In genomic region chr2:180395279-180396034, GRCm38 (mm10) we compare ENCODE assay signal across 17 mouse cellular contexts.
DNase-seq lines count a peak whose midpoint lies in the region; ATAC-seq and TF ChIP-seq lines count a peak whose summit lies in the region.
"Had no signal": no experiment of that assay in that cellular context is flagged by ENCODE, and none has a peak within 500 bp of the region (broad histone marks: within the 10 kb centered on the region; RNA-seq: fewer than 3 reads in every experiment).

No protein-coding gene starts in this region.

- WGBS in heart, embryonic 11.5 days (ENCODE audit: insufficient replicate concordance): 49% methylated on average over 11 of the region's 11 CpGs
- WGBS in heart, embryonic 14.5 days: 30% methylated on average over 11 of the region's 11 CpGs
- WGBS in heart, embryonic 15.5 days: 28% methylated on average over 11 of the region's 11 CpGs
- WGBS in hindbrain, postnatal 0 days: 51% methylated on average over 11 of the region's 11 CpGs

- H3ac ChIP-seq in myocyte (ENCODE audit: control insufficient read depth, insufficient read length): no peak overlapping the region

- no peak for DNase-seq in heart, adult 9 months (ENCODE audit: low spot score in 2 of 2)
- no peak for DNase-seq in urinary bladder, adult 18-20 months (ENCODE audit: low spot score in 2 of 2)
- no peak for DNase-seq in hindbrain, postnatal 0 days (ENCODE audit: low spot score)
- DNase-seq: adrenal gland, adult 2 months; adrenal gland, postnatal 36 days; cerebellum, adult 2 months; cerebellum, postnatal 10 days; kidney, adult 8-10 months had no signal

- H3K9me3 ChIP-seq in heart, embryonic 11.5 days (replicated peaks; ENCODE audit: control insufficient read depth, low read length): no peaks in the 10 kb centered on the region
- H3K9me3 ChIP-seq in heart, embryonic 14.5 days (ENCODE audit: control insufficient read depth, low read length): no peaks in the 10 kb centered on the region
- H3K9me3 ChIP-seq in heart, embryonic 15.5 days (replicated peaks): no peaks in the 10 kb centered on the region
- H3K9me3 ChIP-seq in hindbrain, postnatal 0 days (ENCODE audit: low read length): no peaks in the 10 kb centered on the region
- H3K9me3 ChIP-seq: embryonic facial prominence, embryonic 10.5 days; hindbrain, embryonic 15.5 days had no signal

- H3K4me2 ChIP-seq in heart, embryonic 11.5 days: no peak overlapping the region
- 0 out of 2 replicates have a peak overlapping the region, but pooled peaks have one; percentile 4 for H3K4me2 ChIP-seq in heart, embryonic 14.5 days (ENCODE audit: low read length)
- H3K4me2 ChIP-seq in heart, embryonic 15.5 days: no peak overlapping the region
- H3K4me2 ChIP-seq in myocyte (ENCODE audit: low read depth): peak overlapping the region; percentile 42
- H3K4me2 ChIP-seq in hindbrain, postnatal 0 days (ENCODE audit: low read depth, low read length): no peak overlapping the region
- H3K4me2 ChIP-seq: hindbrain, embryonic 15.5 days had no signal

- TF ChIP-seq POLR2A in myocyte (IDR thresholded peaks at IDR 0.05; ENCODE audit: insufficient read length, low read depth): peak; percentile 73

- H3K27ac ChIP-seq in heart, embryonic 11.5 days (ENCODE audit: low read depth, low read length): peak overlapping the region; percentile 42; the same call in 1 of the 2 replicates
- peak overlapping the region; percentile 6 to 92 for H3K27ac ChIP-seq in heart, embryonic 14.5 days (replicated peaks in 1 of 2; ENCODE audit: control insufficient read depth in 1 of 2, insufficient read depth in 1 of 2, low read depth in 2 of 2, low read length in 2 of 2)
- peak overlapping the region; percentile 88 for H3K27ac ChIP-seq in heart, embryonic 15.5 days
- H3K27ac ChIP-seq in hindbrain, postnatal 0 days: no peak overlapping the region
- H3K27ac ChIP-seq: embryonic facial prominence, embryonic 10.5 days; hindbrain, embryonic 15.5 days had no signal

- H3K9ac ChIP-seq in heart, embryonic 11.5 days (ENCODE audit: low read depth, low read length): no peak overlapping the region
- peak overlapping the region; percentile 52 for H3K9ac ChIP-seq in heart, embryonic 14.5 days (ENCODE audit: low read length)
- no peak overlapping the region for H3K9ac ChIP-seq in heart, embryonic 15.5 days
- H3K9ac ChIP-seq in hindbrain, postnatal 0 days (replicated peaks; ENCODE audit: low read length): no peak overlapping the region
- H3K9ac ChIP-seq: hindbrain, embryonic 15.5 days had no signal

- no peak for TF ChIP-seq CTCF in hindbrain, postnatal 0 days (IDR thresholded peaks at IDR 0.05; ENCODE audit: low read depth)

- H3K36me3 ChIP-seq in heart, embryonic 11.5 days (ENCODE audit: control insufficient read depth, insufficient read depth, low read length): no peaks in the 10 kb centered on the region
- H3K36me3 ChIP-seq in heart, embryonic 14.5 days (ENCODE audit: control insufficient read depth, insufficient read depth, low read length): peaks cover 74% of the 10 kb centered on the region
- H3K36me3 ChIP-seq in heart, embryonic 15.5 days: 0 out of 2 replicates have a peak, but pooled peaks cover 4% of the 10 kb centered on the region
- H3K36me3 ChIP-seq in myocyte (ENCODE audit: control insufficient read depth, insufficient read depth): no peaks in the 10 kb centered on the region
- no peaks in the 10 kb centered on the region for H3K36me3 ChIP-seq in hindbrain, postnatal 0 days (ENCODE audit: insufficient read depth, low read length)
- H3K36me3 ChIP-seq: embryonic facial prominence, embryonic 10.5 days; hindbrain, embryonic 15.5 days had no signal

- no peak for ATAC-seq in heart, embryonic 11.5 days (replicated peaks; ENCODE audit: insufficient number of reproducible peaks, low FRiP score, low TSS enrichment)
- no peak for ATAC-seq in heart, embryonic 14.5 days (ENCODE audit: insufficient number of reproducible peaks, insufficient read depth, low FRiP score, low read depth)
- ATAC-seq in heart, embryonic 15.5 days (replicated peaks; ENCODE audit: insufficient number of reproducible peaks, insufficient read depth, low FRiP score, low read depth): no peak
- no peak for ATAC-seq in hindbrain, postnatal 0 days
- ATAC-seq: forebrain, embryonic 14.5 days; inflammation-experienced regulatory T-cells, adult 6 months; intestine, postnatal 0 days had no signal

- peaks cover 60% of the 10 kb centered on the region for H3K4me1 ChIP-seq in heart, embryonic 11.5 days (ENCODE audit: control insufficient read depth, insufficient read depth, low read length)
- H3K4me1 ChIP-seq in heart, embryonic 14.5 days (ENCODE audit: control insufficient read depth in 2 of 2, insufficient read depth in 2 of 2, low read length in 2 of 2): peaks cover 50 to 78% of the 10 kb centered on the region in 2 experiments
- peaks cover 84% of the 10 kb centered on the region for H3K4me1 ChIP-seq in heart, embryonic 15.5 days (replicated peaks)
- no peaks in the 10 kb centered on the region for H3K4me1 ChIP-seq in hindbrain, postnatal 0 days (ENCODE audit: insufficient read depth, low read length)
- H3K4me1 ChIP-seq: hindbrain, embryonic 15.5 days had no signal

- no peaks in the 10 kb centered on the region for H3K79me2 ChIP-seq in myocyte (ENCODE audit: control insufficient read depth, insufficient read depth)

- H3K27me3 ChIP-seq in heart, embryonic 11.5 days (ENCODE audit: control insufficient read depth, insufficient read depth, low read length): no peaks in the 10 kb centered on the region
- H3K27me3 ChIP-seq in heart, embryonic 14.5 days (ENCODE audit: control insufficient read depth, insufficient read depth, low read length): no peaks in the 10 kb centered on the region
- H3K27me3 ChIP-seq in heart, embryonic 15.5 days: no peaks in the 10 kb centered on the region
- H3K27me3 ChIP-seq in myocyte (ENCODE audit: control insufficient read depth, insufficient read depth, insufficient read length): no peaks in the 10 kb centered on the region
- H3K27me3 ChIP-seq in hindbrain, postnatal 0 days (ENCODE audit: insufficient read depth, low read length): no peaks in the 10 kb centered on the region
- H3K27me3 ChIP-seq: hindbrain, embryonic 15.5 days had no signal

- no peak overlapping the region for H3K4me3 ChIP-seq in heart, embryonic 11.5 days (ENCODE audit: low read depth, low read length)
- H3K4me3 ChIP-seq in heart, embryonic 14.5 days (ENCODE audit: control insufficient read depth in 1 of 2, insufficient read depth in 1 of 2, low read depth in 1 of 2, low read length in 2 of 2): no peak overlapping the region
- H3K4me3 ChIP-seq in heart, embryonic 15.5 days: no peak overlapping the region
- H3K4me3 ChIP-seq in myocyte: no peak overlapping the region
- H3K4me3 ChIP-seq in hindbrain, postnatal 0 days (ENCODE audit: low read length): no peak overlapping the region
- H3K4me3 ChIP-seq: embryonic facial prominence, embryonic 10.5 days; hindbrain, embryonic 15.5 days had no signal

TF ChIP-seq in myocyte, 11 proteins besides CTCF, POLR2A, EP300 and RAD21:
- TF ChIP-seq MYOG (IDR thresholded peaks at IDR 0.05; ENCODE audit: control insufficient read depth in 1 of 3, insufficient read depth in 1 of 3, insufficient read length in 2 of 3, low read depth in 2 of 3) (no peak), SRF (IDR thresholded peaks at IDR 0.05; ENCODE audit: control insufficient read depth, insufficient read length, low read depth) (no peak), POLR2AphosphoS2 (IDR thresholded peaks at IDR 0.05; ENCODE audit: insufficient read length, low read depth) (peak; percentile 93), E2F4 (IDR thresholded peaks at IDR 0.05; ENCODE audit: insufficient read depth) (no peak)

Comparison
In these comparisons a context has a peak if more than half of its experiments do, and no peak if none do; other contexts are left out.
1. H3K4me2 ChIP-seq: peak in heart, embryonic 14.5 days (single experiment) and myocyte (single experiment); none in heart, embryonic 11.5 days (single experiment), heart, embryonic 15.5 days (single experiment) and hindbrain, postnatal 0 days (single experiment).